Mouse (Mus musculus): ENCODE results near the gene Lias.

DNA sequence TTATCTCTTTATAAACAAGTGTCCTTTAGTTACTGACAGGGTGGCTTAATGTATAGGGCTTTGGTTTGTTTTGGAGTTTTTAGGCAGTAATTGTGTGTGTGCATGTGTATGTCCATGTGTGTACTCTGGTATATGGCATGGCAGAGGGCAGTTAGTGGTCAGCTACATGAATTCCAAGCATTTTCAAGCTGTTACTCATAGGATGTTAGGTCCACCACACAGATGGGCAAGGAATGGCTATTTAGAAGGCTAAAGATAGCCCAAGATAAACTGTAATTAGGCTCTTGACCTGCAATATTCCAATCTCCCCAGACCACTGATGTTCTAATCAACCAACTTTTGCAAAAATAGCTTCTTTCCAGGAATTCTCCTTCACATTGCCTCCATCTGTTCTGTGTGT lies 46.7 kb downstream of the Lias start:
- TF ChIP-seq CTCF (IDR thresholded peaks at IDR 0.05; ENCODE audit: borderline replicate concordance, insufficient read depth, low read length) (no peak), POLR2A (IDR thresholded peaks at IDR 0.05; ENCODE audit: low read depth, low read length) (no peak)
